Mouse (Mus musculus) mouse trophoblast stem cell (cell line): Measurements from ENCODE around the gene Gstk1.

Experiments
- in situ Hi-C, 2 experiments: fragments of 300-500 bp; cut with MseI, MboI; formaldehyde crosslinking; loops; 2 replicates in 1 of 2; 3 replicates in 1 of 2; pipeline ENCODE4 v1.15.1; 2025

Gstk1 gene

GRCm38 (mm10) chr6:42245711-42246353 lies at the start of gene Gstk1:
Gstk1 (plus strand) TSS chr6:42245935.
- in situ Hi-C loops = no loop called here

GRCm38 (mm10) chr6:42197710-42198109 lies 48.0 kb upstream of the Gstk1 start:
- in situ Hi-C loops = loop anchor here (10.0 kb wide), 2 partner anchors 433 to 443 kb away; no protein-coding TSS in a partner anchor

GRCm38 (mm10) chr6:42199498-42199897 lies 46.2 kb upstream of the Gstk1 start:
- in situ Hi-C loops = loop anchor here (10.0 kb wide), 2 partner anchors 435 to 445 kb away; no protein-coding TSS in a partner anchor

GRCm38 (mm10) chr6:42215028-42215427 lies 30.7 kb upstream of the Gstk1 start, which contains the start of gene Tas2r144:
Tas2r144 (plus strand) TSS chr6:42215328.
- in situ Hi-C loops = no loop called here

- in situ Hi-C loops = loop anchor here in 1 of 2 experiments (10.0 kb wide), 1 partner anchor 103 kb away; the partner anchor contains the start of gene Fam131b
Measured at GRCm38 (mm10) chr6:42222286-42222685, 23.4 kb upstream of the Gstk1 start.

GRCm38 (mm10) chr6:42225046-42225445 lies 20.7 kb upstream of the Gstk1 start:
- in situ Hi-C loops = loop anchor here in 1 of 2 experiments (5.0 to 10.0 kb wide), 2 partner anchors 37 to 100 kb away; partner anchors contain the start of genes Casp2, Fam131b and Tmem139

- in situ Hi-C loops = loop anchor here in 1 of 2 experiments (5.0 to 10.0 kb wide), 2 partner anchors 35 to 97 kb away; partner anchors contain the start of genes Casp2, Fam131b and Tmem139
Measured at GRCm38 (mm10) chr6:42227240-42228101, 18.3 kb upstream of the Gstk1 start.

- in situ Hi-C loops = loop anchor here in 1 of 2 experiments (5.0 to 10.0 kb wide), 2 partner anchors 33 to 95 kb away; partner anchors contain the start of genes Casp2, Fam131b and Tmem139
Measured at GRCm38 (mm10) chr6:42229610-42230009, 16.1 kb upstream of the Gstk1 start.

GRCm38 (mm10) chr6:42231191-42231590 lies 14.5 kb upstream of the Gstk1 start:
- in situ Hi-C loops = no loop called here

GRCm38 (mm10) chr6:42237276-42237805 lies 8.4 kb upstream of the Gstk1 start:
- in situ Hi-C loops = no loop called here

- in situ Hi-C loops = no loop called here
Measured at GRCm38 (mm10) chr6:42241311-42242045, 4.3 kb upstream of the Gstk1 start.

- in situ Hi-C loops = no loop called here
Measured at GRCm38 (mm10) chr6:42247173-42247572, 1.4 kb downstream of the Gstk1 start.

GRCm38 (mm10) chr6:42247981-42248380 lies 2.2 kb downstream of the Gstk1 start:
- in situ Hi-C loops = no loop called here

GRCm38 (mm10) chr6:42251791-42252190 lies 6.1 kb downstream of the Gstk1 start:
- in situ Hi-C loops = no loop called here

- in situ Hi-C loops = no loop called here
Measured at GRCm38 (mm10) chr6:42253103-42253502, 7.4 kb downstream of the Gstk1 start.

- in situ Hi-C loops = no loop called here
Measured at GRCm38 (mm10) chr6:42257303-42257863, 11.6 kb downstream of the Gstk1 start.

GRCm38 (mm10) chr6:42260430-42260829 lies 14.7 kb downstream of the Gstk1 start:
- in situ Hi-C loops = loop anchor here in 1 of 2 experiments (5.0 kb wide), 1 partner anchor 33 kb away; no protein-coding TSS in a partner anchor

GRCm38 (mm10) chr6:42261524-42262170 lies 15.9 kb downstream of the Gstk1 start, which contains the start of gene Tmem139:
Tmem139 (plus strand) TSS chr6:42261970.
- in situ Hi-C loops = loop anchor here in 1 of 2 experiments (5.0 kb wide), 1 partner anchor 34 kb away; no protein-coding TSS in a partner anchor

- in situ Hi-C loops = loop anchor here in 1 of 2 experiments (5.0 kb wide), 1 partner anchor 37 kb away; no protein-coding TSS in a partner anchor
Measured at GRCm38 (mm10) chr6:42264626-42265312, 19.0 kb downstream of the Gstk1 start, which contains the start of gene Casp2. Casp2 (plus strand) TSS chr6:42264985.
